Mouse (Mus musculus): ENCODE data around the gene Atr.
"Not testable (repeated sequence)": the region's sequence is repeated elsewhere in the genome, so short reads cannot be mapped to it uniquely, and the experiment has no call there.

Atr gene

GRCm38 (mm10) chr9:95953658-95954057 lies 96.3 kb downstream of the Atr start:
- peak; percentile 3 for DNase-seq

- DNase-seq, result no peak
Measured at GRCm38 (mm10) chr9:95954226-95954584, 96.8 kb downstream of the Atr start.

GRCm38 (mm10) chr9:95954585-95955461 lies 97.4 kb downstream of the Atr start, which contains the start of gene Xrn1:
TSS of gene Xrn1 (plus strand) at chr9:95954760.
- peak; percentile 95 for DNase-seq

GRCm38 (mm10) chr9:95957611-95958010 lies 100.2 kb downstream of the Atr start:
- no peak for DNase-seq

- no peak for DNase-seq
Measured at GRCm38 (mm10) chr9:95958041-95958730, 100.8 kb downstream of the Atr start.

- not testable (repeated sequence) for DNase-seq
Measured at GRCm38 (mm10) chr9:95958731-95959105, 101.3 kb downstream of the Atr start.

- DNase-seq, result no peak
Measured at GRCm38 (mm10) chr9:95959246-95959645, 101.8 kb downstream of the Atr start.

- no peak for DNase-seq
Measured at GRCm38 (mm10) chr9:95959732-95960428, 102.5 kb downstream of the Atr start.

- DNase-seq, result no peak
Measured at GRCm38 (mm10) chr9:95961058-95961457, 103.7 kb downstream of the Atr start.

- no peak for DNase-seq
Measured at GRCm38 (mm10) chr9:95964037-95964436, 106.6 kb downstream of the Atr start.

GRCm38 (mm10) chr9:95978279-95978678 lies 120.9 kb downstream of the Atr start:
- no peak for DNase-seq

- DNase-seq, result no peak
Measured at GRCm38 (mm10) chr9:95979896-95980295, 122.5 kb downstream of the Atr start.

- DNase-seq, result no peak
Measured at GRCm38 (mm10) chr9:95992255-95992654, 134.9 kb downstream of the Atr start.

Measured in lung, postnatal 10 days (tissue).